Mouse (Mus musculus) heart, embryonic 15.5 days (tissue): ENCODE measurements at regions not wholly inside any gene's neighbourhood (a gene's known extent, or its start where the extent isn't known, plus 50 kb on each side); places are given as distances from the start of the nearest gene placed in this dataset.

Source experiments
- ATAC-seq: fragments of 200-750 bp; cut with Nextera tagmentation; replicated peaks from 2 replicates; pipeline ENCODE4 v1.8.0; 2017; ENCODE audit warnings: low read depth, moderate TSS enrichment; ENCODE audit not compliant: insufficient number of reproducible peaks, insufficient read depth, low FRiP score
- H3K27ac ChIP-seq: fragments of 300-500 bp; sonication (generic); 2 replicates; pipeline ENCODE4 v1.5.1; 2015; ENCODE audit warnings: mild to moderate bottlenecking, inconsistent platforms
- H3K27me3 ChIP-seq: fragments of 300-500 bp; sonication (generic); 2 replicates; pipeline ENCODE4 v1.6.1; 2015; ENCODE audit warnings: inconsistent platforms
- H3K36me3 ChIP-seq: fragments of 300-500 bp; sonication (generic); 2 replicates; pipeline ENCODE4 v1.6.1; 2015; ENCODE audit warnings: mild to moderate bottlenecking, inconsistent platforms
- H3K4me1 ChIP-seq: fragments of 300-500 bp; sonication (generic); replicated peaks from 2 replicates; pipeline ENCODE4 v1.6.1; 2015; ENCODE audit warnings: inconsistent platforms
- H3K4me2 ChIP-seq: fragments of 300-500 bp; sonication (generic); 2 replicates; pipeline ENCODE4 v1.6.1; 2015; ENCODE audit warnings: inconsistent platforms, mild to moderate bottlenecking, moderate library complexity
- H3K4me3 ChIP-seq: fragments of 300-500 bp; sonication (generic); 2 replicates; pipeline ENCODE4 v1.5.1; 2015; ENCODE audit warnings: mild to moderate bottlenecking, inconsistent platforms
- H3K9ac ChIP-seq: fragments of 300-500 bp; sonication (generic); 2 replicates; pipeline ENCODE4 v1.6.1; 2015; ENCODE audit warnings: mild to moderate bottlenecking, inconsistent platforms
- H3K9me3 ChIP-seq: fragments of 300-500 bp; sonication (generic); replicated peaks from 2 replicates; pipeline ENCODE4 v1.6.1; 2016; ENCODE audit warnings: inconsistent platforms
- WGBS: fragments of 180-500 bp; shearing (Covaris S2); methylation state at CpG from one replicate; pipeline ENCODE4 v1.1.7; 2015; ENCODE audit warnings: mixed read lengths; 5-methylcytosine and 5-hydroxymethylcytosine counted together

DNA sequence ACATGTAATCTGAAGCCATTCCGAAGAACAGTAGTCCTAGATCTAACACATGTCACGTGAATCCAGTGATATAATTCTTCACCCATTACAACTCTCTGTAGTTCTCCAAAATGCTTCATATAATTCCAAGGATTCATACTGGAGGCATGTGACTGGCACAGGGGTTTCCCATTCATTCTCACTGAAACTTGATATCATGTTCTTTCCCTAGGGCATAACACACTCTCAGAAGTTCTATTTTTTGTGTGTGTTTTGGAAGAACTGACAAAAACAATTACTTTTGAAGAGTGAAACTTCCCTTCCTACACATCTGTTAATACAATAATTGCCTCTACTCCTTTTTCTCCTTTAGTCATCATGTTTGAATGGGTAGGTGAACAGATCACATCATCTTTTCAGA, 150.0 kb upstream of the Agr3 start:
- no peak overlapping the region for H3K9ac ChIP-seq
- peaks cover 5% of the 10 kb centered on the region for H3K4me1 ChIP-seq
- H3K27me3 ChIP-seq = no peaks in the 10 kb centered on the region
- ATAC-seq = no peak
- H3K9me3 ChIP-seq = no peaks in the 10 kb centered on the region
- no peaks in the 10 kb centered on the region for H3K36me3 ChIP-seq
- no peak overlapping the region for H3K27ac ChIP-seq
- H3K4me3 ChIP-seq = no peak overlapping the region
- WGBS = 70% methylated on average over 2 of the region's 2 CpGs
- H3K4me2 ChIP-seq = no peak overlapping the region

DNA sequence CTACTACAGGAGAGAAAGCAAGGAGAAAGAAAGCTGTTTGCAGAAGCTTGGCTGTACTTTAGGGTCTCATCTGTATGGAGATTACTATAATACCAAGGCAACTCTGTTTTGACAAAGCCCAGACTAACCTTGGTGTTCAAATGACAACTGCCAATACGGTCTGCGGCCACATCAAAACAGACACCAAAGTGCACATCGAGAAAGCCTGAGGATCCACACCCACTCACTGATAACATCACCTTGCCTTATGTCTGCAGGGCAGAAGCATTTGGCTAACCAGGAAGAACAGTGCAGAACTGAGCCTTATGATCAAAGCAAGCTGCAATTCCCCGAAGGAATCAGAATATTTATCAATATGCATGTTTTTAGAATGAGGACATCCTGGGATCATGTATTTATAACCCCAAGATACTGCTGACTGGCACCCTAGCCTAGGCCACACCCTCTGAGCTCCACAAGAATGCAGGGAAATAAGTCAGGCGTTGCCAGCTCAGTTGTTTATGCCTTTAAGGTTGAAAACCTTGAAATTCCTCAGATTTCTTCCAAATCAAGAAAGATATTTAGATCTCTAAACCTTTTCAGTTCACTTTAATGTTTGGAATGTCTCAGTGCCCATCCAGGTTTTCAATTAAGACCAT, 154.9 kb upstream of the Agr3 start:
- Histone ChIP-seq H3K9me3 (no peaks in the 10 kb centered on the region), H3K4me1 (peaks cover 6% of the 10 kb centered on the region), H3K9ac (no peak overlapping the region), H3K27me3 (no peaks in the 10 kb centered on the region), H3K27ac (no peak overlapping the region), H3K4me2 (no peak overlapping the region), H3K36me3 (no peaks in the 10 kb centered on the region), H3K4me3 (no peak overlapping the region)
- no peak for ATAC-seq
- 41% methylated on average over 5 of the region's 5 CpGs for WGBS

DNA sequence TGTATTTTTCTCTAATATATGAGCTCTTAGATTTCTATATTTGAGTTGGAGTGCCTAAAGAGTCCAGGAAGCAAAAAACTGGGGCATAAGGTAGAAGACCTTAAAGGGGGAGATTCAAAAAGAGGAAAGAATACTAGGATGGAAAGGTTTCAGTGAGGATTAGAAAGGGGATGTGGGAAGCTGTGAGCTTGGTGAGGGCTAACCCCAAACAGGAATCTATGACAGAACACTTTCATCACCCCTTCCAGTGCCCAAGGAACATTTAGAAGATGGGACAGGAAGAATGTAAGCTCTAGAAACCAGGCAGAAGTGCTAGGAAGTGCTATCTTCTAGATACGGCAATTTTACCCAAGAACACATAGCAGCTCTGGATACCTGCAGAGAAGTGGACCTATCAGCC, 166.5 kb upstream of the Agr3 start:
- Histone ChIP-seq H3K27ac (no peak overlapping the region), H3K4me2 (no peak overlapping the region), H3K36me3 (no peaks in the 10 kb centered on the region), H3K4me1 (no peaks in the 10 kb centered on the region), H3K9ac (no peak overlapping the region), H3K9me3 (no peaks in the 10 kb centered on the region), H3K27me3 (no peaks in the 10 kb centered on the region), H3K4me3 (no peak overlapping the region)
- no peak for ATAC-seq
- 85% methylated on average over 1 of the region's 1 CpGs for WGBS

DNA sequence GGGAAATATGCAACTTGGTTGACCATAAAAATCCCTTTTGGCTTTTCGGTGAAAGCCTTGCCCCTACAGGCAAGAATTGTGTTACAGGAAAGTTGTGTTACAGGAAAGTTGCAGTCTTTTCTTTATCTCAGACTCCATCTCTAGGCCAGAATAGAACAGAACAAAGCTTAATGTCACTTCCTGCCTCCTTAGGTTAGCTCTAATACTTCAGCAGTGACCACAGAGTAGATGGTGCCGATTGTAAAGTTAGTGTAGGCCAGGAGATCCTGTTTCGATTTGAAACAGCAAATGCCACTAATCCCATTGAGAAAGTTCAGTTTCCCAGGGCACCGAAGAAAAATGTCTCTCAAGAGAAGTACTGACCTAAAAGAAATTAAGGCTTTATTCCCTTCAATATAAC, 170.3 kb upstream of the Agr3 start:
- Histone ChIP-seq H3K36me3 (no peaks in the 10 kb centered on the region), H3K9me3 (no peaks in the 10 kb centered on the region), H3K4me2 (no peak overlapping the region), H3K27ac (no peak overlapping the region), H3K4me3 (no peak overlapping the region), H3K9ac (no peak overlapping the region), H3K27me3 (no peaks in the 10 kb centered on the region), H3K4me1 (no peaks in the 10 kb centered on the region)
- WGBS = 76% methylated on average over 4 of the region's 4 CpGs
- no peak for ATAC-seq

DNA sequence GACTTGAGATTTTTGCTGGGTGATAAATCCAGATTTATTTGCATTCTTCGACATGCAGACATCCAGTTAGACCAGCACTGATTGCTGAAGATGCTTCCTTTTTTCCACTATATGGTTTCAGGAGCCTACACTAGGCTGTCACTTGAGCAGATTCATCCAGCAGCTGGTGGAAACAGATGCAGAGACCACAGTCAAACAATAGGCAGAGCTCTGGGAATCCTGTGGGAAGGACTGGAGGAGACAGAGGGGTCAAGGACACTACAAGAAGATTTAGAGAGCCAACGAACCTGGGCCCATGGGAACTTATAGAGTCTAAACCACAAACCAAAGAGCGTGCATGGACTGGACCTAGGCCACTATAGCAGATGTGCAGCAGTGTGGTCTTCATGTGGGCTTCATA, 177.4 kb upstream of the Agr3 start:
- H3K4me2 ChIP-seq = no peak overlapping the region
- no peak overlapping the region for H3K27ac ChIP-seq
- no peaks in the 10 kb centered on the region for H3K9me3 ChIP-seq
- no peaks in the 10 kb centered on the region for H3K4me1 ChIP-seq
- no peak overlapping the region for H3K4me3 ChIP-seq
- WGBS = 70% methylated on average over 3 of the region's 3 CpGs
- no peak overlapping the region for H3K9ac ChIP-seq
- H3K36me3 ChIP-seq = no peaks in the 10 kb centered on the region
- ATAC-seq = no peak
- H3K27me3 ChIP-seq = no peaks in the 10 kb centered on the region

DNA sequence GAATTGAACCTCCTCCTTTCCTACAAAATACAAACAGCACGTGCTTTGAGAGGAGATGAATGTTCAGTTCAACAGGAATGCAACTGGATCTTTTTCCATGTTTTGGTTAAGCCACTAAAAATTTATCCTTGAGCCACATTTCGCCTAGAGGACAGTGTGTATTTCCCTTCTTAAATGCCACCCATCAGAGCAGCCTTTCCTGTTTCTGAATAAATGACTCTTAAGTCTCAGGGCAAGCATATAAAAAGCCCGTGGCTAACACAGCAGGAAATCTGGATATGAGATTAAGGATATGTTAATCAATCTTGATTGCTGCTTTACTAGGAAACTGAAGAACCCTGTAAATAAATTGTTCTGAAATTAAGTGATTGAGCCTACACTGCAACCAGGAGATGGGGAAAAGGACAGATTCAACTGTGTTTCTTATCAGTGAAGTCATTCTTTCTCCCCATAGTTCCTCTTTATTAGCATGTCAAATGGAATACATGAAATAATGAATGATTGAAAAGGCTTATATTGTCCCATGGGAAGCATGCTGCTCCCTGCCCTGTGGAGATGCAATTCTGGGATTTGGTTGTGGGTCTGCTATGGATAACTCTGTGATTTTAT, 178.6 kb upstream of the Agr3 start:
- no peaks in the 10 kb centered on the region for H3K9me3 ChIP-seq
- H3K4me2 ChIP-seq = no peak overlapping the region
- ATAC-seq = no peak
- no peak overlapping the region for H3K27ac ChIP-seq
- no peaks in the 10 kb centered on the region for H3K36me3 ChIP-seq
- no peaks in the 10 kb centered on the region for H3K27me3 ChIP-seq
- WGBS = 49% methylated on average over 3 of the region's 3 CpGs
- H3K9ac ChIP-seq = no peak overlapping the region
- no peaks in the 10 kb centered on the region for H3K4me1 ChIP-seq
- no peak overlapping the region for H3K4me3 ChIP-seq

DNA sequence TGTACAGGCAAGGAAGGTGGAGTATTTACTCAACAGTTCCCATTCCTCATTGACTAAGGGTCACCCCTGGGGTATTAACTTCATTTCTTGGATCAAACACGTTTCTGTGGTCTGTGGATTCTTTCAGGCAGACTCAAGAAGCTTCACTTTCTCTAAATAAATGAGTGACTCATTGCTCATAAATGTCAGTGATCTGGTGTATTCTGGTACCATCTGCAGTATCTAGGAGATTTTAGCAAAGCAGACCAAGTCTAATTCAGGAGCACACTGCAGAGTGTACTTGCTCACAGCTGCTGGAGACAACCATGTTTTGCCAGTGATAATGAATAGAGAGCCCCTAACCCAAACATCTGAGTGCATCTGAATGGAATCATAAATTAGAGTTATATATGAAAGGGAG, 182.7 kb upstream of the Agr3 start:
- no peaks in the 10 kb centered on the region for H3K9me3 ChIP-seq
- WGBS = 40% methylated on average over 1 of the region's 1 CpGs

DNA sequence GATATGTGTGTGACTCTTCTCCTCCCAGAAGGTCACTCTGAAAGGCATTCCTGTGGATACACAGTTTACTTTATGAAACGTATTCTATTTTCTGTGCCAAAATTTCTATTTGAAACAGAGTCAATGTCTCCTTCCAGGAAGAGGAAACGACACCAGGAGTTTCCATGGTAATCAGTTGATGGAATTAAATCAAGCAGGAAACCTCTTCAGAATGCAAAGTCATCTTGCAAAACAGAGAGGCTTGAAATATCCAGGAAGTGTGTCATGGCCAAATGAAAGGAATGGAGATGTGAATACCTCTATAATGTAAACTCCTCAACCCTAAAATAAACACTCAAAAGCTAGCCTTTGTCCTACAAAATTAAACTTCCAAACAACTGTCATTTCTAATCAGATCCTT, 189.0 kb upstream of the Agr3 start:
- no peak overlapping the region for H3K27ac ChIP-seq

More for the DNA sequence above, 182.7 kb upstream of the Agr3 start:
- Histone ChIP-seq H3K27ac (no peak overlapping the region), H3K4me1 (no peaks in the 10 kb centered on the region), H3K4me2 (no peak overlapping the region), H3K4me3 (no peak overlapping the region), H3K9ac (no peak overlapping the region), H3K27me3 (no peaks in the 10 kb centered on the region), H3K36me3 (no peaks in the 10 kb centered on the region)
- ATAC-seq = no peak

DNA sequence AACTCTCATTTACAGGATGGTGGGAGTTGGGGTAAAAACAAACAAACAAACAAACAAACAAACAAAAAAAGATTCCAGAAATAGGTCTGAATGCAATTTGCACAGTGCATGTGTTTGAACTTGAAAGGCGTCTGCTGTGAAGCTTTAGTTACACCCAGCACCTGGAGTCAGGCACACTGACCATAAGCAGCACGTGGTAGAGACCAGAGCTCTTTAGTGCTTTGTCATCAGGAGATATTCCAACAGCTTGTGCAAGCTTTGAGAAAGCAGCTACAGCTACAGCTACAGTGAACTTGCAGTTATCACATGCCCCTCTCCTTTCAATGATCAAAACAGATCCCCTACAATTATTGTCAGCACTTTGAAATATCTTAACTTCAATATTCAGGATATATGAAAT, 190.4 kb upstream of the Agr3 start:
- Histone ChIP-seq H3K9ac (no peak overlapping the region), H3K9me3 (no peaks in the 10 kb centered on the region), H3K4me2 (no peak overlapping the region), H3K4me1 (no peaks in the 10 kb centered on the region), H3K27ac (no peak overlapping the region), H3K27me3 (no peaks in the 10 kb centered on the region), H3K4me3 (no peak overlapping the region), H3K36me3 (no peaks in the 10 kb centered on the region)
- ATAC-seq = no peak
- 55% methylated on average over 2 of the region's 2 CpGs for WGBS

More for the DNA sequence above, 189.0 kb upstream of the Agr3 start:
- whole genome bisulfite sequencing = 39% methylated on average over 2 of the region's 2 CpGs
- Histone ChIP-seq H3K36me3 (no peaks in the 10 kb centered on the region), H3K4me1 (no peaks in the 10 kb centered on the region), H3K9me3 (no peaks in the 10 kb centered on the region), H3K9ac (no peak overlapping the region), H3K4me3 (no peak overlapping the region), H3K4me2 (no peak overlapping the region), H3K27me3 (no peaks in the 10 kb centered on the region)
- ATAC-seq = no peak

DNA sequence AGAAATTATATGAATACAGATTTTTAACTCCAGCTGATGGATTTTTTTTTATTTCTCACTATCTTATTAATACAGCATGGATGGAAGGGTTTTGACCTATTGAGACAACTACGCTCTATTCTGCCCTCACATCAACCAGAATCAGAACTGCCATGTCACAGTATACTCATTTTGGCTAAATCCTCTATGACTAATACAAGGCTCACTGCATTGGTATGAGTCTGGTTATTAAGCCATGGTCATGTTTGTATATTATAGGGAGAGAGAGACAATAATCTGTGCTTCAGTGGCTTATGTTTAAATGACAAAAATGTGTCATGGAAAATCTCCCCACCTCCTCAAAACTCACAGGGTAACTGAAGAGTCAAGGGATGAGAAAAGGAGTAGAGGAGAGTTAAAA, 191.0 kb upstream of the Agr3 start:
- Histone ChIP-seq H3K36me3 (no peaks in the 10 kb centered on the region), H3K4me3 (no peak overlapping the region), H3K4me1 (no peaks in the 10 kb centered on the region), H3K27me3 (no peaks in the 10 kb centered on the region), H3K9ac (no peak overlapping the region), H3K4me2 (no peak overlapping the region), H3K9me3 (no peaks in the 10 kb centered on the region), H3K27ac (no peak overlapping the region)
- ATAC-seq = no peak
- WGBS = 87% methylated on average over 1 of the region's 1 CpGs

DNA sequence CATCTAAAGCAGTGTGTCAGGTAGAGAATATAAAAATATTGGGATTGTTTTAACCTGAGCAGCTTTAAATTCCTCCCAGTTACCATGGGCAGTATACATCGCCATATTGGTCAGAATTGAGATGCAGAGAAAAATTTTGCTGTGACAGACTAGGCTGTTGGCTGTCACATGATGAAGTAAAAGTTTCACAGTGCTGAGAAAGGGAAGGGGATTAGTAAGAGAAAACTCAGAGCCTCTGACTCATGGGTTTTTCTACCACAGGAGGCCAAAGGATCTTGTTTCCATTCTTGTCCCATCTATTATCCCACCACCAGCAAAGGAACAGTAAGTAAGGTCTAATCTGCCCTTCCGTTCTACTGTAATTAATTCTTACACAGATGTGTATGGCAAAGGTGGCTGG, 191.8 kb upstream of the Agr3 start:
- 80% methylated on average over 2 of the region's 2 CpGs for WGBS
- H3K36me3 ChIP-seq = no peaks in the 10 kb centered on the region
- no peaks in the 10 kb centered on the region for H3K4me1 ChIP-seq
- H3K27me3 ChIP-seq = no peaks in the 10 kb centered on the region
- ATAC-seq = no peak
- H3K9me3 ChIP-seq = no peaks in the 10 kb centered on the region
- no peak overlapping the region for H3K27ac ChIP-seq
- H3K4me2 ChIP-seq = no peak overlapping the region
- no peak overlapping the region for H3K9ac ChIP-seq
- H3K4me3 ChIP-seq = no peak overlapping the region

DNA sequence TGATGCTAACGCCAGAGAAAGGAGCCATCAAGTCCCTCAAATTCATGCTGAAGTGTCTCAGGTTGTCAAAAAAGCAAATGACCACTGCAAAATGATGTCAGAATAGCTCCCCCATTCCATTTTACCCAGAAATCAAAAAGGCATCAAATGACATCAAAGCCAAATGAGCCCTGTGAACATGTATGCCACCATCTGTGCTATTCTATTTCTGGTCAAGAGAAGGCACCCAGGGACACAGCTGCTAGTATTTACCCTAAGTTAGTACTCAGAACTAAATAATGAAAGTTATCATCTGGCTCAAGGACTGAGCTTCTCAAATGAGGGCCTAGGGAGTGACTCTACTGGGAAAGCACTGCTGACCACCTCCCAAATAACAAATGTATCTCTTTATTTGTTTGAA, 191.1 kb upstream of the Ahr start:
- ATAC-seq = no peak
- Histone ChIP-seq H3K36me3 (no peaks in the 10 kb centered on the region), H3K27me3 (no peaks in the 10 kb centered on the region), H3K9me3 (no peaks in the 10 kb centered on the region), H3K4me3 (no peak overlapping the region), H3K4me1 (no peaks in the 10 kb centered on the region), H3K4me2 (no peak overlapping the region), H3K27ac (no peak overlapping the region), H3K9ac (no peak overlapping the region)
- WGBS = 81% methylated on average over 1 of the region's 1 CpGs
